Mouse (Mus musculus): ENCODE measurements around the gene AW011738.

Gene AW011738

DNA sequence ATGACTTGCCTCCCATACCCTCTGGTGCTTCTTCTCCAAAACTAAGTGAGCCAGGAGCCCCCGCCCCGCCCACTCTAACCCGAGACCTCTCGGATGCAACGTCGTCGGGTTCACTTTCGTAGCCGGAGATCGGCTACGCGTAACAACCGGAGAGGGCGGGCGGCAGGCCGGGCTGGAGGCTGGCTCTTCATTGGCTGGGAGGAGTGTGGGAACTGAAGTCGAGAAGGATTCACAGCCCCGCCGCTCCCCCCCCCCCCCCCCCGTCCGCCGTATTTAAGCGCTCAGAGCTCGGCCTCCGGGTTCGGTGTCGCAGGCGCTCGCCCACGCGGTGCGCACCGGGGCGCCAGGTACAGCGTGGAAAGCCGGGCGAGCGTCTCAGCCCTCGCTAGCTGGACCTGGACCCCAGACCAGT is at the start of gene AW011738:
Gene AW011738, plus strand, starts transcription at position 304 of the 412 bp plus-strand sequence.
- peak; percentile 82 for DNase-seq (ENCODE audit: low read depth, low spot score)

DNA sequence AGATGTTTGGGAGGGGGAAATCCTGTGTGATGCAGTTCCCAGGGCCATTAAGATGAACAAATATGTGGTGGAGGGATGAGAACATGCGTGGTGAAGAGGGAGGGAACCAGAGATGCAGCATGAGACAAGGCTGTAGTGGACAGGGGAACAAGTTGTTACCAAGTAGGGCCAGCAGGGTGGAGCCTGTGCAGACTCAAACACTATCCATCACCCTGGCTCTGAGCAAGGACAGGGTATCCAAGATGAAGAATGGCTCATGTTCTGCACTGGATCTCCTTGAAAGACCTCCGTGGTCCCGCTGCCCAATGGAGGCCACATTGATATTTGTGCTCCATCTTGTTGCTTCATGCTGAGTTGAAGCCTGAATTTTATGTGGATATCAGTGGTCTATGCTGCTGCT is 48.3 kb upstream of the AW011738 start:
- no peak for DNase-seq (ENCODE audit: low read depth, low spot score)

DNA sequence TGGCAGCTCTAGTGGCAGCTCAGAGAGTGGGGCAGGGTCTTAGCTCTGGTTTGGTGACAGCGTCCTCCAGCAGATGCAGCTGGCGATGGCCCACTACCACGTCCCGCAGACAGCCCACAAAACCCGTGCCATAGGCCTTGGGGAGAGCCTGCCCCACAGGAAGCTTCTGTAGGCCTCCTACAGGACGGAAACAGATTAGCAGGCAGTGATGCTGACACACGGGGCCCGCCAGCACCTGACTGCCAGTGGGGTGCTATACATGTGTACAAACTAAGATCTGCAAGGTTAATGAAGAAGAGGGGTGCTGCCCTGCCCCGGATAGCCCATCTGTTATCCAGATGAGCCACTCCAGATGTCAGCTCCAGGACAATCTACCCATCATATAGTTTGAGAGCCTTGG is 36.6 kb upstream of the AW011738 start:
- DNase-seq (ENCODE audit: low read depth, low spot score) = no peak

DNA sequence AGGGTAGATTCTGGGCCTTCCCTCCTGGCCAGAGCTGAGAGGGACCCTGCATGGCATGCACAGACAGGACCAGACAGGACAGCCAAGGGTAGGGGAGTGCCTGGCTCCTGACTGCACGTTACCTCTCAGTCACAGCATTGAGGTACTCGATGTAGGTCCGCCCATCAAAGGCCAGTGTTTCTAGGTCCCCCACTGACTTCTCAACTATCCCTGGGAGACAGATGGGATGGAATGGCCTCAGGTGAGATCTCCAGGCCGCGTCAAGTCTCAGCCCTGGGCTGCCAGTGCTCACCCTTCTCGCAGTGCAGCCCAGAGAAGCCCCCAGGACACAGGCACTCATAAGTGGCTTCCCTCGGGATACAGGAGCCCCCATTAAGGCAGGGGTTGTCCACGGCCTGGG is 34.5 kb upstream of the AW011738 start:
- DNase-seq (ENCODE audit: low read depth, low spot score) = no peak

DNA sequence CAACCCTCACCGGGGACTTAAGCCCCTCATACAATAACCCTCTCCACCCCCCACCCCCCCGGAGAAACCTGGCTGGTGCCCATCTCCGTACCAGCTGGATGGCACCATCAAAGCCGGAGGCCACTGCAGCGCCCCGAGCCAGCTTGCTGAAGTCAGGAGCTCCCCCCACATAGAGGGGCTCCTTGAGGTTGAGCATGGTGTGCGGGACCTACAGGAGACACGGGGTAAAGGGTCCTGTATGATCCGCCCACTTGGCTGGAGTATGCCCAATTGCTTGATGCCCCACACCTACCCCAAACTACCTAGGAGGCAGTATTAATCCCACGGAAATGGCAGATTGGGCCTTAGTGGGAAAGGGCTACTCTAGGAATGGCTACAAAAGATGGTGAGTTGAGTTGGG is 34.0 kb upstream of the AW011738 start:
- no peak for DNase-seq (ENCODE audit: low read depth, low spot score)

DNA sequence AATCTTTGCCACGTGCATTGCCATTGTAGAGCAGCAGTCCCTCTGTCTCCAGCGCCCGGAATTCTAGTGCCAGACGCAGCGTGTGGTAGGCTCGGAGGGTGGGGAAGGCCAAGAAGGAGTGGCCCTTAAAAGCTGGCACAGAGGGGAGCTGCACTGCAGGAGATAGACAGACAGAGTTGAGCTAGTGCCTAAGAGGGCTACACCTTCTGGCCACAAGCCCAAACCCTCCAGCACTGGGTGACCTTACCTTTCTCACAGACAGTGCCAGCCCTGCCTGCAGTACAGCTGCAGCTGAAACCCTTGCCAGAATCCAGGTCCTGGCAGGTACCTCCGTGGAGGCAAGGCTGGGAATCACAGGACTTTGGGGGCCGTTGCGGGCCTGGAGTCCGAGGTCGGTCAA is 31.3 kb upstream of the AW011738 start:
- DNase-seq (ENCODE audit: low read depth, low spot score) = no peak

DNA sequence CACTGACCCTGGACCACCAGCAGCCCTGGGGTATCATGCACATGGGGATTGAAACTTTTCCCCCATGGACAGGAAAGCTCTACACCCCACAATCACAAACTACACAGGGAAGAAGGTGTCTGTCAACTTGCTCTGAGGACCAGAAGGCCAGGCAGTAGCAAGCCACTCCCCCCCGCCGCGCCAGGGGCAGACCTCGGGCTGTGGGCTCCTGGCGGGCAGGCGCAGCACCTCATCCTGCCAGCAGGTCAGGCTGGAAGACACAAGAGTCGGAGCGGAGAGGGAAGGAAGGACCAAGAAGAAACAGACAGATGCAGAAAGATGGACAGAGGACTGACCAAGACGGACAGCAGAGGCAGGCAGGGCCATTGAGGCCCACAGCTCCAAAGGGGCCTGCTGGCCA is 25.5 kb upstream of the AW011738 start:
- no peak for DNase-seq (ENCODE audit: low read depth, low spot score)

DNA sequence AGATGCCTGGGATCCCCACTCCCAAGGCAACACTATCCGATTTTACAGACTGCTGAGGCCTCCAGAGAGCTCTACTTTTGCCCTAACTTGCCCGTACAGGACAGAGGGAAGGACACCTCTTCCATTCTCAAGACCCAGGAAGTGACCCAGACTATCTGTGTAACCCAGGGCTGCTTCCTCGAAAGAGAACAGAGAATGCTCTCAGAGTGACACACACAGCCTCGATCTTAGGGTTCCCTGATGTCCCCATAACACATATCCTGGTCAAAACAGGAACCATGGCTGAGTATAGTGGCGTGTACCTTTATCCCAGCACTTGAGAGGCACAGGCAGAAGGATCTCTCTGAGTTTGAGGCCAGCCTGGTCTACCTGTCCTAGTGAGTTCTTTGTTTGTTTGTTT is 19.4 kb upstream of the AW011738 start:
- no peak for DNase-seq (ENCODE audit: low read depth, low spot score)

DNA sequence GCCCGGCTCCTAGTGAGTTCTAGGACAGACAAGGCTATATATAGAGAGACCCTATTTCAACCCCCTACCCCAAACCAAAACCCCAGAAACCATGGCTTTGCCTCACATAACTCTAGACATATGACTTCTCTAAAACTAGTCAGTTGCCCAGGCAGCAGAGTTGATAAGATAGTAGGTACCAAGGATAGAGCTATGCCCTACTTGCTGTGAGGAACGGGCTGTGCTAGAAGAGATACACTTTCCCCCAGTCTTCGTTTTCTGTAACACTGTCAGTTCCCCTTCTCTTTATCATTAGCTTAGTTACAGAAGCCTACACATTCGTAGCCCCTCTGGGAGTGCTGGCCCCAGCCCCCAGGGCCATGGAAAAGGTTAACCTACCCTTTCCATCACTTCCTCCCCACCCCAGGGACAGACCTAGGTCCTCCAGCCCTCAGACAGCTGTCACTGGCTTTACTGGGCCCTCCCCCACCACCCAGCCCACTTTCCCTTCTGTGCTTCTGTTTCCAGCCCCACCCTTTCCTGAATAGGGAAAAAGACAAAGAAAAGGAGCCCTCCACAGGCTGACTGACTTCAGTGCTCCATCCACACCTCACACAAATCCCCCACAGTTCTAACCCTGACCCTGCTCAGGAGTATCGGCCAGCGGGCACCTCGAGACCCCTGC is 18.7 kb upstream of the AW011738 start:
- no peak for DNase-seq (ENCODE audit: low read depth, low spot score)

DNA sequence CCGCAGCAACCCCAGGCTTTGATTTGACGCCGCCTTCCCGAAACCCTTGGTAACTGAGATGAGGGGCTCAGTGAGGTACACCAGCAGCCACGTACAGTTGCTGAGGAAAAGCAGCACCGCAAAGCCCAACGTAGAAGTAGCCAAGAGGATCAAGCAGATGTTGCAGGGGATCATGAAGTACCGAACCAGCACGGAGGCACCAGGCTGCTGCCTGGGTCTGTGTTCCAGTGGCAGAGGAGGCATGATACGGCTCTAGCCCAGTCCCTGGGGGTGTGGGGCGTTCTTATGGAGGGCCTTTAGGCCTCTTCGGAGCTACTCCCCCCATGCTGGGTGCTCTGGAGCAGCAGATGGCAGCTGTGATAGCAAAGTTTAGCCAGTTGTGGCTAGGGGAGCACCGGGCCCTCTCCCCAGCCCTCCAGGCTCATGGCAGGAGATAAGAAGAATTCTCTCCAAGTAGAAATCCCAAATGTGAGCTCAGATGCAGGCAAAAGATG is 17.6 kb upstream of the AW011738 start:
- DNase-seq (ENCODE audit: low read depth, low spot score) = no peak

DNA sequence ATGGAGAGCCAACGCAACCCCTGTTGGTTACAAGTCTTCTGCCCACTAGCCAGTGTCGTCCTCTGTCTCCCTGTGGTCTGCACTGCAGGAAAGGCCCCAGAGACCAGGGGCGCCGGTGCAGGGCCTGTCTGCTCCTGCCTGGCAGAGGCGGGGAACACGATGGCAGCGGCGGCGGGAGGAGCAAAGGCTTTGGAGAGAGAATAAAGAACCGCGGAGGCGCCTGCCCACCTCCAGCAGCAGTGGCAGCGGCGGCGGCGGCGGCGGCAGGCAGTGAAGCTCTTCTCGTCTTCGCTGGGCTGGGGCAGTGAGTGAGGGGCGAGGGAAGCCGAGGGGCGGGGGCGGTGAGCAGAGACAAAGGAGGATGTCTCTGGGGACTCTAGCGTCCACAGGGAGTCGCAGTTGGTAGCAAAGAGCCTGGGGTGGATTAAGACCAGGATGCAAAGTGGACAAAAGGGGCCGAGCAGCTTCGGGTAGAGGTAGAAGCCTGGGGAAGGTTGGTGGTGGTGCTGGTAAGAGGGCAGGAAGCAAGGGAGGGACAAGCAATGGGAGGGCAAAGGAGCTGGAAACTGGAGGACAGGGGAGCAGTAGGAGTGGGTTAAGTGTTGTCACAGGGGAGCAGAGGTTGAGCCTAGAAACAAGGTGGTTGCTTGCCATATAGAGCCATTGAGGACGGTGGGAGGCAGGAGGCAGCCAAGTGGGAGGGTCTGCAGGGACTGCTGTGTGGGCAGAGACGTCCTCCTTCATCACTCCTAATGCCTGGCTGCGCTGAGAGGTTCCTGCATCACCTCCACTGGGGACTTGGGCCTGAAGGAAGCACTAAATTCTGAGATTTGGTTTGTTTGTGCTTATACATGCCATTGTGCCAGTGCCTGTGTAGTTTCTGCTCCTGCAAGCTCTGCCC is 16.9 kb upstream of the AW011738 start:
- DNase-seq (ENCODE audit: low read depth, low spot score) = peak; percentile 70

DNA sequence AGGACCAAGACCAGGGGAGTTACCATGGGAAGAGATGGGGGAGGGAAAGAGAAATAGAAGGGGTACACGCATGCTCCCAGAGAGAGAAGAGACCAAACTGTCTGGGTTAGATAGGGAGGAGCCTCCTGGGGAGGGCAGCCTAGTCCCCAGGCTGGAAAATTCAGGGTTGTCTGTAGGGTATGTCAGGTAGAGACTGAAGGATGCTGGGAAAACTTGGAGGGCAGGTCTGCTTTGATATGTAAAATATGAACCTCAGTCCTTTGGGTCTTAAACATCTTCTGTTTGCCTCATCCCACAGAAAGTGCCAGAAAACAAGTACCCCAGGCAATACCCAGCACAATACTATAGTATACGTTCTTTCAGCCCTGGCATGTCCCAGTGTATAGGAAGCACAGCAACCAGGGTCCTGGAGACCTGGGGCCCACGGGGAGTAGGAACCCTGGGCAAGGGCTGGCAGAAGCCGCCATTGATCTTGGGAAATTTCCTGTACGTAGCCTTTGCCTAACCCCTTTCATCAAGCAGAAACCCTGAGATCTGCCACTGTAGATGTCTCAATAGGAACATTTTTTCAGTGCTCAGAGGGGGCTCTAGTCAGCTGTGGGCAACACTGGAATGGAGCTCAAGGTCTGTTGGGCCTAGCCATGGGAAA is 14.8 kb upstream of the AW011738 start:
- no peak for DNase-seq (ENCODE audit: low read depth, low spot score)

DNA sequence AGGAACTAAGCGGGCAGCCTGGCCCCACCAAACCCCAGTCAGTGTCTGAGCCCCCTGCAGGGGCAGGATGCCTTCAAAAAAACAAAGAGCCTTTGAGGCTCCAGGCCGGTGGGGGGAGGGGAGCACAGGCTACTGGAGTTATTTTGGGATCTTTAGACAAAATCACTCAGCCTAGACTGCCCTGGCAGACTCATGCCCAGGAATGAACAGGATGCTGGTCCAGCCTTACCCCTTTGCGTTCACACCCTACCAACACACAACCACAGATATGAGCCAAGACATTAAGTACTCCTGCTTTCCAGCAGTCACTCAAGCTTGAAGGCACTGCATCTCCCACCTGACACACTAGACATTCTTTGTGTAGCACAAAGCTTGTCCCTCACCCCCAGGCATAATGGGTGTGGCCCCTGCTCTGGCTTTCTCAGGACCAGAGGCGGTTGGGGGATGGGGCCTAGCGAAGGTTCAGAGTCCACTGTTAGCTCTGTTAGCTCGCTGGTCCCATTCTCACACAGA is 14.2 kb upstream of the AW011738 start:
- DNase-seq (ENCODE audit: low read depth, low spot score) = peak; percentile 73

DNA sequence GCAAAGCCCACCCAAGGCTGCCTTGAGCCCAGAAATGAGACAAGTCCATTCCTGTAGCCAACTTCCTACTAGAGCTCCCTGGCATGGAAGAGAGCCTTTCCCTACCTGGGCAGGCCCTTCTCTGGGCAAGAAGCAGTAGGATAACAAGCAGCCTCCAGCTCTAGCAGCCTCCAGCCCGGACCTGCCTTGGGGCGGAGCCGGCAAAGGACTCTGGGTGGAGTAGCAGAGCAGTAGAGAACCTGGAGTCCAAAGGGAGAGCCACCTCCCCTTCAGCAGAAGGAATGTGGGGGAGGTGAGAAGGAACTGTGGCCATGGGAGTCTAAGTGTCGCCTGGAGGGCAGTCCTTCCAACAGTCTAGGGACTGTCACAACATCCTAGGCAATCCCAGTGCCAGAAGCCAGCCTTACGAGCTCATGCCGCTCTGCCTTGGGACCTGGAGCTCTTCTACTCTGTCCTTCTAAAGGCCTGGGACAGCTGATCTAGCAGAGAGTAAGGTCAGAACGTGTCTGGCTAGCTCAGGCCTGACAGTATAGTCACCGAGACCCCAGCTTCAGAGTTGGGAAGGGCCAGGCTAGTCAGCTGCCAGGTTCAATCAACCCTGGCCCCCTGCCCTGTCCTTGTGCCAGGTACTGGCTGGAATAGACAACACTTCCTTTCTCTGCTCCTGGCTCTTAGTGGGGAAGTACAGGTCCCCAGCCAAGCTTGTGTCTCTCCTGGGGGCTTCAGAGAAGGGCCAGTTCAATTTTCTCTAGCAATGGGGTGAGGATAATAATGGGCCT is 10.5 kb upstream of the AW011738 start:
- DNase-seq (ENCODE audit: low read depth, low spot score) = no peak

DNA sequence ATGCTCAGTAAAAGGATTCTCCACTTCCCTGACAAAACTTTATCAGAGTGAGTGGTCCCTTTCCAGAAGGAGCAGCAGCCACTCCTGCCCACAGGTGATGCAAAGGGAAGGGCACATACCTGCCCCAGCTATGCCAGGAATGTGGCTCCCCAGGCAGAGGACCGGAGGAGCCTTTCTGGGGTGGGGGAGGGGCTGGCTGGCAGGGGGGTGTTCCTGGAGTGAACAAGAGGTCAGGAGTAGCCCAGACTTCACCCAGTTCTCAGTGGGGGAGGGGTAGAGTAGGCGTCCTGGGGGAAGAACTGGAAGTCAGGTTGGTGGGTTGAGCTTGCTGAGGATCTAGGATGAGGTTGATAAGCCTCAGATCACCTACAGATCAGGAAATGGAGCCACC is 9.9 kb upstream of the AW011738 start:
- no peak for DNase-seq (ENCODE audit: low read depth, low spot score)

DNA sequence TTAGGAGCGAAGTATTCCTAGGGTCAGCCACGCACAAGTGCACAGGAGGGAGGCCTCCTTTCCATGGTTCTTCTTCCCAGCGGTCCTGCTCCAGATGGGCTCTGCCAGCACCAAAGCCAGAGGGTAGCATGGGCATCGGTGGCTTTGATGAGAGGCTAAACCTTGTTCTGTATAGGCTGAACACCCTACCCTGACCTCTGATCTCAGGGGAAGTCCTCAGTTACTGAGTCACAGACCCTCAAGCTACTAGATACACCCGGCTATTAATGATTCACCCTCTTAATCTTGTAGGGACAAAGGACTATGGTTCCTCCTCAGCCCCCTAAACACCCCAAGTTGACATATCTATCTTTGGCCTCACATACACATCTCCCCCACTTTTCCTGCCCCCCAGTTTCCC is 9.2 kb upstream of the AW011738 start:
- no peak for DNase-seq (ENCODE audit: low read depth, low spot score)

DNA sequence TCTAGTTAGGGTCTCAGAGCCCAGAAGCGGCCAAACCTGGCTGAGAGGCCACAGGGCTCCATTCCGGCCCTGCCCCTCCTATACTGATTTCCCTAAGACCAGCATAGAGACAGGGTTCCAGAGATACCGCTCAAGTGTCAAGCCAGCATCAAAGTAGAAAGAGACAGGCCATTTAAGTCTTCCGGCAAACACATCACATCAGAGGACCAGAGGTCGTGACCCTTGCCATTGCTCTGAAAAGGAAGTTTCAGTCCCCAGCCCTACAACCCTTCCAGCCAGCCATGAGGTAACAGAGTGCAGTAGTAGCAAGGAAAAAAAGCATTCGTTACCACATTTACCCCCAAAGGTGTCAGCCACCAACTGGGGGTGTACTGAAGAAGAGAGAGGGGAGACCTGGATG is 8.8 kb upstream of the AW011738 start:
- DNase-seq (ENCODE audit: low read depth, low spot score) = no peak

DNA sequence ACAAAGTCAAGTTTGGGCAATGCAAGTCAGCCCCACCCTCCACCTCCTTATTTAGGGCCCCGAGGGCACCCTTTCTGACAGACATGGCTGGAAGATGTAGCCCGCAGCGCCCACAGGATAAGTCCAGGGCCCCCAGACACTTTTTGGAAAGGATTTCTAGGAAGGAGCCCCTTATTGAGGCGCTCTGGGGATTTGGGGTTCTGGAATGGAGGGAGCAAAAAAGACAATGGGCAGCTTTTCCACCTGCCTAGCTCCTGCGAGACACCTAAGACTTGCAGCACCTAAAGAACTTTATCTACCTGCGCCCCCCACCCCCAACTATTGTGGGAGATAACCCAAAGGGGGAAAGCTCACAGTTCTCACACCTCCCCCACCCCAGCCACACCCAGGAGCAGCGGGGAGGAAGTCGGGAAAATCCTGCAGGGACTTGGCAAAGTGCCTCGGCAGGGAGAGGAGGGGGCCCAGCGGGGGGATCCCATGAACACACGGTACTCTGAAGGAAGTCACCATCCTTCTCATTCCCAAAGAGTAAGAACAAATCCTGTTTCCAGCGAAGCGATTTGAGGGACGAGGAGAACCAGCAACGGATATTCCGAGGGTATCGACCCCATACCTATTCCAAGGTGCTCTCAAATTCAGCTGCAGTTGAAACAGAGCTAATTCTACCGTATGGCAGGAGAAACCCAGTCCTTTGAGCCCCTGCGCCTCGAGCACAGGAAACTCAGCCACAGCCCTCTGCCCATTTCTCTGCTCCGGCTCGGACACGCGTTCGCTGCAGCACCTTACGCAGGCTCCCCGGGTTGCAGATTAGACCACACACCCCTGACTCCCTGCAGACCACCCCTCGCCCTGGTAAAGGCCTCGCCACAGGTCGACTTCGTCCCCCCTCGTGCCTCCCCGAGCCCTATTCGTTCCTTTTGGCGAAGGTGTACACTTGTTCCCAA is 6.9 kb upstream of the AW011738 start:
- DNase-seq (ENCODE audit: low read depth, low spot score) = no peak

DNA sequence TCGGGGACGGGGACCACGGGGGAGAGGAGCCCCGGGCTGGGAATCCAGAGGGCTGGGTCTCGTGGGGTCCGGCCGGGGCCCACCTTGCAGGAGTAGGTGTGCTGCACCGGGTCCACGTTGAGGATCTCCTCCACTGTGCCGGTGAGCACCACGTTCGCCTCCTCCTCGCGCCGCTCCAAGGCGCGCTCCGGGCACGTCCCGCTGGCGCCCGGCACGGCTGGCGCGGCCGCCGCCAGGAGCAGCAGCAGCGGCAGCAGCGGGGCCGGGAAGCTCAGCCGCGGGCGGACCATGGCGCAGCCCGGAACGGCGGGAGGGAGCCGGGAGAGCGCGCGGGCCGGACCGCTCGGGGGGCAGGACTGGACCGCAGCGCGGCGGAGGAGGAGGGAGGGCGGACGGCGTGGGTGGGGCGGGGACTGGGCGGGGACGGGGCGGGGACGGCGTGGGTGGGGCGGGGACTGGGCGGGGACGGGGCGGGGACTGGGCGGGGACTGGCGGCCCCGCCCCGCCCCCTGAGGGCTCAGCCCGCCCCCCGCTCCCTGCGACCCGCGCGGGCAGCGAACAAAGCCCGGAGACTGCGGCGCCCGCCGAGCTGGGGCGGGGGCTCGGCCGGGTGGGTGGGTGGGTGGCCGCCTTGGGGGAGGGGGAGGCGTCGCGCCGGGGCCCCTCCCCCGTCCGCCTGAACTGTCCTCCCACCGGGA is 5.8 kb upstream of the AW011738 start, which contains the start of gene Agrn:
Gene Agrn, minus strand, starts transcription at position 358 of the 698 bp plus-strand sequence.
- DNase-seq (ENCODE audit: low read depth, low spot score) = no peak

DNA sequence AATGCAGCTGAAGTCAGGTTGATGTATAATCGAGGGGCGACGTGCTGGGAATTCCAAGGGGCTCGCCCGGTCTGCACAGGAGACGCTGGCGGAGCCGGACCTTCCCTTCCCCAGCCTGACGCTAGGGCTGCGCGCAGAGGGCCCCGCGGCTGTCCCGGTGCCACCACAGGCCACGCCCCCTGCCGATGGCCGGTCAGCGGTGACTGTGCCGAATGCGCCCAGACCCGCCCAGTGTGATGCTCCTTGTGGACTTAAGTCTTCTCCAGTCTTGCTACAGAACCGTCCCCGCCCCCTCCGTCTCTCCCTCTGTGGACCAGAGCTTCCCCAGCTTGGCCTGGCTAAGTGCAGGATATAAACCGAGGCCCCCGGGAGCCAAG is 5.3 kb upstream of the AW011738 start:
- peak; percentile 94 for DNase-seq (ENCODE audit: low read depth, low spot score)

Measured in mesoderm, embryonic 11.5 days (tissue).